Mouse (Mus musculus) fat pad, adult 2 months (tissue): ENCODE results near the gene Rrp7a.
A peak's percentile ranks its signal among the peaks of the same experiment; 100 is the strongest.

Source experiments
- DNase-seq: peaks from one replicate; pipeline ENCODE4 v3.0.0-alpha.2; 2011; ENCODE audit warnings: low read depth, low spot score; ENCODE audit errors: extremely low read depth

Gene Rrp7a

GRCm38 (mm10) chr15:83114106-83114505, 8.5 kb downstream of the Rrp7a start:
- DNase-seq: no peak

GRCm38 (mm10) chr15:83112898-83113297, 9.7 kb downstream of the Rrp7a start:
- DNase-seq: no peak

DNA sequence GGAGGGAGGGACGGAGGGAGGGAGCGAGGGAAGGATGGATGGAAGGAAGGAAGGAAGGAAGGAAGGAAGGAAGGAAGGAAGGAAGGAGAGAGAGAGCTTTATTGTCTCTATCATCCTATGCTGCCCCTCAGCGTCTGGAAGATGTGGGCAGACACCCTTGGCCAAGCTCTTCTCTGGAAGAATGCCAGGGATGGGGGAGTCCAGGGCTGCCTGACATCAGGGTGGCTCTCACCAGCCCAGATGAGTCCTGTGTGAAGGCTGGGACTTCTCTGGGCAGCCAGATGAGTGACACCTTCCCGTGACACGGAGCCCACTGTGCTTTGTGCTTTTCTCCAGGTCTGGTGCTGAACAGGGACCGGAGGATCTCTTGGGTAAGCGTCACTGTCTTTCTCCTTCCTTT, 10.7 kb downstream of the Rrp7a start:
- no peak for DNase-seq

GRCm38 (mm10) chr15:83111290-83111689, 11.3 kb downstream of the Rrp7a start:
- no peak for DNase-seq

GRCm38 (mm10) chr15:83107814-83108213, 14.8 kb downstream of the Rrp7a start:
- no peak for DNase-seq

- DNase-seq: no peak
Observed at GRCm38 (mm10) chr15:83106426-83106825, 16.2 kb downstream of the Rrp7a start.

DNA sequence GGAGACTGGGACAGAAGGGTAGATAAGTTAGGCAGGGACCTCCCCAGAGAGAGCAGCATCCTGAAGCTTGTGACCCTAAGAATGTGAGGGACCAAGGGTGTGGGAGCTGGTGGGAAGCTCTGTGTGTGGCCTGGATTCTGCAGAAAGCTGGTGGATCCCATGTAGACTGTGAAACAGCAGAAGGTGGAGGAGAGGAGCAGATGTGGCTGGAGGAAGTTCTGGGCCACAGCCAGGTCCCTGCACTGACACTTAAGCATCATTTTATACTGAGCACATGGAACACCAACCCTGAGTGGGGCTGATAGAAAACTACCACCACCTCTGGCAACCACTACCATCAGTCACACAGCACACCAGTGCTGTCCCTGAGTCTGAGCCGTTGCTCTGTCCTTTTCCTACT, 19.5 kb downstream of the Rrp7a start:
- DNase-seq: no peak

DNA sequence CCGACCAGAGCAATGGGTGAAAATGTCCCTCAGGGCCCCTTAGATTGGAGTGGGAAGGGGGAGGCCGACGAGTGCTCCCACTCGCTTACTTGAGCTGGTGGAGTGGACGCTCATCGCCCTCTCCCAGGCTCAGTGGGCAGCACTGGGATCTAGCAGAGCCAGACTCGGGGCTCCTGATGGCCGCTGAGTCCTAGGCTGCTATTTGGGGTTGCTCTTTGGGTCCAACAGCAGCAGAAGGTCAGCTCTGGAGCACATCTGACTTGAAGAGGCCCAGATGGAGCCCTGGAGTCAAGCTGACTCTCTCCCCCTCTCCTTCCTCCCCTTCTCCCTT, 22.3 kb downstream of the Rrp7a start:
- DNase-seq: no peak

GRCm38 (mm10) chr15:83099533-83100331, 22.9 kb downstream of the Rrp7a start:
- DNase-seq: no peak

DNA sequence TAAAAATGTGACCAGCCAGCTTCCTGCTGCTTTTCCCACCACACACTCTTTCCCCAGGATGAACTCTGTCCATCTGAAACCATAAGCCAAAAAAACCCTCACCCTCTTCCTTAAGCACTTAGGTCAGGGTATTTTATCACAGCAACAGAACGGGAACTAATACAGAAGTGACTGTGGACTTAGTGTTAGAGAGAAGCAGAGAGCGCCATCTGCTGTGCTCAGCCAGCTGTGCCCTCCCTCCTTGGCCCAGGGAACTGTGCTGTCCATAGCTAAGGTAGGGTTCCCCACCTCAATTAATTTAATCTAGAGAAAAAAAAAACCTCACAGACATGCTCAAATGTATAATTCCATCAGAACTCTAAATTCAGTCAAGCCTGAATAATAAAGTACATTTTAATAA, 26.7 kb downstream of the Rrp7a start:
- no peak for DNase-seq

- DNase-seq: peak; percentile 83
Observed at GRCm38 (mm10) chr15:83093687-83094086, 28.9 kb downstream of the Rrp7a start.

GRCm38 (mm10) chr15:83090874-83091273, 31.7 kb downstream of the Rrp7a start:
- DNase-seq: peak; percentile 95

DNA sequence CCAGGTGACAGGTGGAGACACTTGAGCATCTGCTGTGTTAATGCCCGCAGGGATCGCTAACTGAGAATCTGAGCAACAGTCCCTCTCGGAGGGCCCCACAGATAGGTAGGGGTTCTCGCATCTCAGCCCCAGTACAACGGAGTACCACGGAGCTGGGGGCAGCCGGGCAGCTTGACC, 33.3 kb downstream of the Rrp7a start, which contains the start of gene Serhl:
TSS of gene Serhl (plus strand) at position 78 of the 177 bp plus-strand sequence.
- DNase-seq: no peak

GRCm38 (mm10) chr15:83088495-83089428, 33.8 kb downstream of the Rrp7a start:
- no peak for DNase-seq

GRCm38 (mm10) chr15:83086636-83087328, 35.8 kb downstream of the Rrp7a start:
- DNase-seq: no peak

- DNase-seq: no peak
Observed at GRCm38 (mm10) chr15:83085901-83086300, 36.7 kb downstream of the Rrp7a start.

- DNase-seq: no peak
Observed at GRCm38 (mm10) chr15:83084022-83084640, 38.5 kb downstream of the Rrp7a start.

GRCm38 (mm10) chr15:83083530-83083929, 39.1 kb downstream of the Rrp7a start:
- DNase-seq: no peak

- no peak for DNase-seq
Observed at GRCm38 (mm10) chr15:83075607-83076525, 46.7 kb downstream of the Rrp7a start.

- no peak for DNase-seq
Observed at GRCm38 (mm10) chr15:83074179-83074578, 48.4 kb downstream of the Rrp7a start.
